Mouse (Mus musculus): ENCODE measurements around the gene Sap18b. TPM values are rescaled to one million over a fixed set of nuclear protein-coding genes. Genes with fewer than 3 reads are reported as not detected.
"Not testable (repeated sequence)": the region's sequence is repeated elsewhere in the genome, so short reads cannot be mapped to it uniquely, and the experiment has no call there.

The Sap18b gene
- polyA plus RNA-seq (2015; fragmentation: Nextera tagmentation; extraction: Ambion mirVana), result 313 and 341 TPM in 2 replicates

GRCm38 (mm10) chr8:95825162-95825561 is at the start of gene Sap18b:
TSS of gene Sap18b (plus strand) at chr8:95825346.
- not testable (repeated sequence) for H3K9me3 ChIP-seq; ATAC-seq (ENCODE audit: borderline replicate concordance, extremely low read depth, low FRiP score, low TSS enrichment); H3K4me1 ChIP-seq; H3K36me3 ChIP-seq; H3K9ac ChIP-seq; H3K27me3 ChIP-seq; H3K4me2 ChIP-seq; H3K27ac ChIP-seq; H3K4me3 ChIP-seq
- WGBS, result 41% methylated on average over 25 of the region's 25 CpGs

DNA sequence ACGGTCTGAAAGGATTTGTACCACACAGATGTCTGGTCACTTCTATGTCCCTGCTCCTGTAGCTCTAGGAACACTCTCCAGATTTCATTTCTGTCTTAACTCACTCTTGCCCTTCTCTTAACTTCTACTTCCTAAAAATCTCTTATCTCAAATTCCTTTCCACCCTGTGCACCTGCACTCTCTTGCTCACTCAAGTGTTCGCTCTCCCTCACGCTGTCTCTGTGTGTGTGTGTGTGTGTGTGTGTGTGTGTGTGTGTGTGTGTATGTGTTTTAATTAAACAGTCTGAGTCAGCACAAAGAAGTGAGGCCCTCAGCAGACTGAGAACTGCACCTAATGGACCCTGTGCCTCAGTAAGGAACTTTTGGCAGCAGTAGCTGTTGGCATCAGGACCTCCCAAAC is 44.1 kb upstream of the Sap18b start:
- Histone ChIP-seq H3K9me3 (no peaks in the 10 kb centered on the region), H3K27ac (no peak overlapping the region), H3K4me3 (no peak overlapping the region), H3K27me3 (no peaks in the 10 kb centered on the region), H3K36me3 (peaks cover 57% of the 10 kb centered on the region), H3K9ac (no peak overlapping the region), H3K4me1 (no peaks in the 10 kb centered on the region), H3K4me2 (no peak overlapping the region)
- ATAC-seq (ENCODE audit: borderline replicate concordance, extremely low read depth, low FRiP score, low TSS enrichment), result no peak
- WGBS, result 82% methylated on average over 3 of the region's 3 CpGs

- ATAC-seq (ENCODE audit: borderline replicate concordance, extremely low read depth, low FRiP score, low TSS enrichment), result no peak
- no peak overlapping the region for H3K4me2 ChIP-seq
- H3K9me3 ChIP-seq, result no peaks in the 10 kb centered on the region
- H3K27ac ChIP-seq, result no peak overlapping the region
- H3K4me1 ChIP-seq, result no peaks in the 10 kb centered on the region
- H3K27me3 ChIP-seq, result no peaks in the 10 kb centered on the region
- WGBS, result 96% methylated on average over 2 of the region's 2 CpGs
- H3K4me3 ChIP-seq, result no peak overlapping the region
- H3K9ac ChIP-seq, result no peak overlapping the region
- H3K36me3 ChIP-seq, result peaks cover 64% of the 10 kb centered on the region
These were observed 43.4 kb upstream of the Sap18b start for GRCm38 (mm10) chr8:95781775-95782174.

- no peaks in the 10 kb centered on the region for H3K27me3 ChIP-seq
- H3K4me2 ChIP-seq, result no peak overlapping the region
- no peak overlapping the region for H3K4me3 ChIP-seq
- no peaks in the 10 kb centered on the region for H3K4me1 ChIP-seq
- no peak overlapping the region for H3K9ac ChIP-seq
- ATAC-seq (ENCODE audit: borderline replicate concordance, extremely low read depth, low FRiP score, low TSS enrichment), result no peak
- H3K36me3 ChIP-seq, result peaks cover 69% of the 10 kb centered on the region
- no peak overlapping the region for H3K27ac ChIP-seq
- no peaks in the 10 kb centered on the region for H3K9me3 ChIP-seq
These were observed 42.5 kb upstream of the Sap18b start for GRCm38 (mm10) chr8:95782628-95783027.

DNA sequence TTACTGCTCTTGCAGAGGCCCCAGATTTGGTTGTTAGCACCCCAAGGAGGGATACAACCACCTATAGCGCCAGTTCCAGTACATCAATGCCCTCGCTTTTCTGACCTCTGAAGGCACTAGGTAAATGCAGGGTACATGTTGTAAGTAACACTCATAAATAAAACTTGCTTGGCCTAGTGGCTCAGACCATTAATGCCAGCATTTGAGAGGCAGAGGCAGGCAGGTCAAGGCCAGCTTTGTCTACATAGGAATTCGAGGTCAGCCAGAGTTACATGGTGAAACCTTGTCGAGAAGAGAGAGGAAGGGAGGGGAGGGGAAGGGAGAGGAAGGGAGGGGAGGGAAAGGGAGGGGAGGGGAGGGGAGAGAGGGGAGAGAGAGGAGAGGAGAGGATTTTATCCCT is 39.6 kb upstream of the Sap18b start:
- Histone ChIP-seq H3K4me3 (no peak overlapping the region), H3K4me2 (no peak overlapping the region), H3K4me1 (no peaks in the 10 kb centered on the region), H3K36me3 (peaks cover 66% of the 10 kb centered on the region), H3K9ac (no peak overlapping the region), H3K27me3 (no peaks in the 10 kb centered on the region), H3K9me3 (no peaks in the 10 kb centered on the region), H3K27ac (no peak overlapping the region)
- 89% methylated on average over 3 of the region's 4 CpGs for WGBS
- no peak for ATAC-seq (ENCODE audit: borderline replicate concordance, extremely low read depth, low FRiP score, low TSS enrichment)

DNA sequence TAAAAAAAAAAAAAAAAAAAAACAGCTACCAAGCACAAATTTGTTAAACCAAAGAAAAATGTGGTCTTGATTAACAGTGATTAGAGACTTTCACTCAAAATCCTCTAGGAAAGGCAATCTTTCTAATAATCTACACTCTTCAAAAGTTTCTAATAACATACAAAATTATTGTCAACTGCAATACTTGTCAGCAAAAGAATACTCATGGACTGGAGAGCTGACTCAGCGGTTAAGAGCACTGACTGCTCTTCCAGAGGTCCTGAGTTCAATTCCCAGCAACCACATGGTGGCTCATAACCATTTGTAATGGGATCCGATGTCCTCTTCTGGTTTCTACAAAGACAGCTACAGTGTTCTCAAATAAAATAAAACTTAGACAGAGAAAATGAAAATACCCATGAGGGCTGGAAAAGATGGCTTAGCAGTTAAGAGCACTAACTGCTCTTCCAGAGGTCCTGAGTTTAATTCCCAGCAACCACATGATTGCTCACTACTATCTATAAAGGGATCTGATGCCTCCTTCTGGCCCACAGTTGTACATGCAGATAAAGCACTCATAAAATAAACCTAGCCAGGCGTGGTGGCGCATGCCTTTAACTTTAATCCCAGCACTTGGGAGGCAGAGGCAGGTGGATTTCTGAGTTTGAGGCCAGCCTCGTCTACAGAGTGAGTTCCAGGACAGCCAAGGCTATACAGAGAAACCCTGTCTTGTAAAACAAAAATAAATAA is 29.6 kb upstream of the Sap18b start:
- WGBS, result 96% methylated on average over 5 of the region's 5 CpGs
- H3K36me3 ChIP-seq; H3K4me2 ChIP-seq; H3K4me1 ChIP-seq; H3K9ac ChIP-seq; H3K27me3 ChIP-seq; H3K27ac ChIP-seq; ATAC-seq (ENCODE audit: borderline replicate concordance, extremely low read depth, low FRiP score, low TSS enrichment); H3K4me3 ChIP-seq; H3K9me3 ChIP-seq: not testable (repeated sequence)

DNA sequence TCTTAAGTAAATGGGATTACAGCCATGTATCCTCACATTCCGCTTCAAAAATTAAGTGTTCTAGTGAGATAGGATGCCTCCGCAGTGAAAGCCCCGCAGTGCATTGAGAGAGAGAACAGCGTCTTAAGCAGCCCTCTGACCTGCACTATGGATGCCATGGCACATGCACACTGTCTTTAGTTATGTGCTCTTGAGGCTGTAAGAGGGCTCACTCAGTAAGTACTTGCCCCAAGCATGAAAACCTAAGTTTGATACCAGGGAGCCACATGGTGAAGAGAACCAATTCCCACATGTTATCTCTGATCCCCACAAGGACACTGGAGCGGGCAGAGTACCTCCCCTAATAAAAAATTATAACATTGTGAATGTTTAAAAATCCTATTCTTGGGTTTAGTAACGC is 26.0 kb upstream of the Sap18b start:
- Histone ChIP-seq H3K4me1 (0 out of 2 replicates have a peak, but pooled peaks cover 4% of the 10 kb centered on the region), H3K36me3 (peaks cover 12% of the 10 kb centered on the region; the same call in 1 of the 2 replicates)
- WGBS, result 90% methylated on average over 6 of the region's 6 CpGs

DNA sequence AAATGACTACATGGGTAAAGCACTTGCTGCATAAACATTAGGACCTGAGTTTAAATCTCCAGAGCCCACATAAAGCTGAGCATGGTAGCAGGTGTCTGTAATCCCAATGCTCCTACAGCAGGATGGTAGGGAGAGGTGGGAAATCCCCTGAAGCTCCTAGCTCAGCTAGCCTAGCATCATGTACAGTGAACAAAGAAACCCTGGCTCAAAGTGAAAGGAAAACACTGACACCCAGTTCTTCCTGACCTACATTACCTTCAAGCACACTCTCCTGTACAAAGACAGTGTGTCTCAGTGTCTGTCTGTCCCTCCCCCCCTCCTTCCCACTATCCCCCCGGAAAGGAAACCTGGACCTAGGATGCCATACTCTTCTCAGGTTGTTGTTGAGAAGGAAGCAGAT is 25.3 kb upstream of the Sap18b start:
- Histone ChIP-seq H3K4me2 (no peak overlapping the region), H3K27me3 (no peaks in the 10 kb centered on the region), H3K4me3 (no peak overlapping the region), H3K36me3 (peaks cover 14% of the 10 kb centered on the region; the same call in 1 of the 2 replicates), H3K4me1 (peaks cover 7% of the 10 kb centered on the region; the same call in 1 of the 2 replicates), H3K9me3 (no peaks in the 10 kb centered on the region), H3K9ac (no peak overlapping the region), H3K27ac (no peak overlapping the region)
- ATAC-seq (ENCODE audit: borderline replicate concordance, extremely low read depth, low FRiP score, low TSS enrichment), result no peak
- WGBS, result 82% methylated on average over 1 of the region's 1 CpGs

More for the DNA sequence above, 26.0 kb upstream of the Sap18b start:
- Histone ChIP-seq H3K9ac (no peak overlapping the region), H3K4me2 (no peak overlapping the region), H3K4me3 (no peak overlapping the region), H3K9me3 (no peaks in the 10 kb centered on the region), H3K27me3 (no peaks in the 10 kb centered on the region), H3K27ac (no peak overlapping the region)
- ATAC-seq (ENCODE audit: borderline replicate concordance, extremely low read depth, low FRiP score, low TSS enrichment), result no peak

GRCm38 (mm10) chr8:95800353-95800752 is 24.8 kb upstream of the Sap18b start:
- no peak overlapping the region for H3K27ac ChIP-seq
- H3K4me1 ChIP-seq, result peaks cover 12% of the 10 kb centered on the region; the same call in 1 of the 2 replicates
- no peaks in the 10 kb centered on the region for H3K9me3 ChIP-seq
- ATAC-seq (ENCODE audit: borderline replicate concordance, extremely low read depth, low FRiP score, low TSS enrichment), result no peak
- H3K36me3 ChIP-seq, result peaks cover 14% of the 10 kb centered on the region; the same call in 1 of the 2 replicates
- WGBS, result 76% methylated on average over 3 of the region's 3 CpGs
- no peak overlapping the region for H3K4me2 ChIP-seq
- H3K27me3 ChIP-seq, result no peaks in the 10 kb centered on the region
- no peak overlapping the region for H3K4me3 ChIP-seq
- no peak overlapping the region for H3K9ac ChIP-seq

- Histone ChIP-seq H3K9ac (no peak overlapping the region), H3K4me2 (no peak overlapping the region), H3K9me3 (no peaks in the 10 kb centered on the region), H3K27ac (no peak overlapping the region), H3K4me1 (peaks cover 19% of the 10 kb centered on the region), H3K4me3 (no peak overlapping the region), H3K27me3 (no peaks in the 10 kb centered on the region), H3K36me3 (peaks cover 14% of the 10 kb centered on the region; the same call in 1 of the 2 replicates)
- ATAC-seq (ENCODE audit: borderline replicate concordance, extremely low read depth, low FRiP score, low TSS enrichment), result no peak
- WGBS, result 77% methylated on average over 1 of the region's 1 CpGs
These were observed 23.6 kb upstream of the Sap18b start for GRCm38 (mm10) chr8:95801476-95802064.

DNA sequence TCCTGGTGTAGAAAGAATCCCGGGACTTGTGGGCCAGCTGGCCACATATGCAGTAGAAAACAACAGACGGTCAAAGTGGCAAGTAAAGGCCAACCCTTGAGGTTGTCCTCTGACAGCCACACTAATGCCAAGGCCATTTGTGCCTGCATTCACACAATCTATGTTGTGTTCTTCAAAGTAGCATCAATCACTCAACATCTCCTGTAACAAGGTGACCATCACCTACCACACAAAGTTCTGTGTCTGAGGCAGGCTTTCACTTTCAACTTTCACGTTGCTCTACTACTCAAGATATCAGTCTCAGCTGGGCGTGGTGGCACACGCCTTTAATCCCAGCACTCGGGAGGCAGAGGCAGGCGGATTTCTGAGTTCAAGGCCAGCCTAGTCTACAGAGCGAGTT is 22.9 kb upstream of the Sap18b start:
- no peak overlapping the region for H3K4me2 ChIP-seq
- H3K36me3 ChIP-seq, result peaks cover 14% of the 10 kb centered on the region; the same call in 1 of the 2 replicates
- WGBS, result 83% methylated on average over 8 of the region's 8 CpGs
- no peaks in the 10 kb centered on the region for H3K9me3 ChIP-seq
- ATAC-seq (ENCODE audit: borderline replicate concordance, extremely low read depth, low FRiP score, low TSS enrichment), result no peak
- no peak overlapping the region for H3K27ac ChIP-seq
- H3K9ac ChIP-seq, result no peak overlapping the region
- no peak overlapping the region for H3K4me3 ChIP-seq
- no peaks in the 10 kb centered on the region for H3K27me3 ChIP-seq
- H3K4me1 ChIP-seq, result peaks cover 19% of the 10 kb centered on the region

- no peak for ATAC-seq (ENCODE audit: borderline replicate concordance, extremely low read depth, low FRiP score, low TSS enrichment)
- H3K9me3 ChIP-seq, result no peaks in the 10 kb centered on the region
- peak overlapping the region; percentile 99 for H3K4me3 ChIP-seq
- 39% methylated on average over 2 of the region's 2 CpGs for WGBS
- H3K36me3 ChIP-seq, result peaks cover 14% of the 10 kb centered on the region; the same call in 1 of the 2 replicates
- H3K9ac ChIP-seq, result peak overlapping the region; percentile 99
- H3K4me2 ChIP-seq, result peak overlapping the region; percentile 89
- H3K27me3 ChIP-seq, result no peaks in the 10 kb centered on the region
- H3K4me1 ChIP-seq, result peaks cover 31% of the 10 kb centered on the region
- no peak overlapping the region for H3K27ac ChIP-seq
These were observed 19.7 kb upstream of the Sap18b start for GRCm38 (mm10) chr8:95805482-95805881.

Measured in lung, embryonic 15.5 days (tissue).